Mouse (Mus musculus) stomach, embryonic 14.5 days (tissue): Measurements from ENCODE around the gene Hnrnpf. TPM values are rescaled to one million over a fixed set of nuclear protein-coding genes. Genes with fewer than 3 reads are reported as not detected.

Experiments
- ATAC-seq: fragments of 200-750 bp; cut with Nextera tagmentation; 2 replicates; pipeline ENCODE4 v1.8.0; 2017; ENCODE audit warnings: low read depth, moderate TSS enrichment; ENCODE audit not compliant: insufficient number of reproducible peaks, insufficient read depth, low FRiP score
- H3K27ac ChIP-seq: fragments of 300-500 bp; sonication (generic); 2 replicates; pipeline ENCODE4 v1.5.1; 2014; ENCODE audit warnings: mild to moderate bottlenecking, low read length, moderate library complexity, mixed read lengths
- H3K27me3 ChIP-seq: fragments of 300-500 bp; sonication (generic); 2 replicates; pipeline ENCODE4 v1.6.1; 2014; ENCODE audit warnings: low read length, control low read depth, mixed read lengths; ENCODE audit not compliant: control insufficient read depth, insufficient read depth
- H3K36me3 ChIP-seq: fragments of 300-500 bp; sonication (generic); 2 replicates; pipeline ENCODE4 v1.6.1; 2014; ENCODE audit warnings: mild to moderate bottlenecking, control low read depth, low read length, moderate library complexity, mixed read lengths; ENCODE audit not compliant: control insufficient read depth, insufficient read depth
- H3K4me1 ChIP-seq: fragments of 300-500 bp; sonication (generic); 2 replicates; pipeline ENCODE4 v1.6.1; 2014; ENCODE audit warnings: low read length, control low read depth, mixed read lengths; ENCODE audit not compliant: control insufficient read depth, insufficient read depth
- H3K4me2 ChIP-seq: fragments of 300-500 bp; sonication (generic); replicated peaks from 2 replicates; pipeline ENCODE4 v1.6.1; 2014; ENCODE audit warnings: low read depth, low read length, control low read depth
- H3K4me3 ChIP-seq: fragments of 300-500 bp; sonication (generic); 2 replicates; pipeline ENCODE4 v1.5.1; 2014; ENCODE audit warnings: low read depth, low read length, control low read depth
- H3K9ac ChIP-seq: fragments of 300-500 bp; sonication (generic); replicated peaks from 2 replicates; pipeline ENCODE4 v1.6.1; 2014; ENCODE audit warnings: low read depth, mild to moderate bottlenecking, control low read depth, low read length, moderate library complexity, mixed read lengths
- H3K9me3 ChIP-seq: fragments of 300-500 bp; sonication (generic); 2 replicates; pipeline ENCODE4 v1.6.1; 2016; ENCODE audit warnings: low read depth, low read length, control low read depth; ENCODE audit not compliant: control insufficient read depth
- WGBS: fragments of 180-500 bp; shearing (Covaris S2); extraction: QIAGEN DNeasy Blood & Tissue Kit; methylation state at CpG from one replicate; pipeline ENCODE4 v1.1.7; 2014; 5-methylcytosine and 5-hydroxymethylcytosine counted together
- polyA plus RNA-seq: library from polyadenylated mRNA; unstranded; fragments of >200 nt; fragmentation: Nextera tagmentation; extraction: Ambion mirVana; gene quantifications from 2 replicates; pipeline ENCODE4 v1.2.1, GENCODE M21; 2014

The Hnrnpf gene
- polyA plus RNA-seq, 1 experiment from 2014 or later = 685 TPM

DNA sequence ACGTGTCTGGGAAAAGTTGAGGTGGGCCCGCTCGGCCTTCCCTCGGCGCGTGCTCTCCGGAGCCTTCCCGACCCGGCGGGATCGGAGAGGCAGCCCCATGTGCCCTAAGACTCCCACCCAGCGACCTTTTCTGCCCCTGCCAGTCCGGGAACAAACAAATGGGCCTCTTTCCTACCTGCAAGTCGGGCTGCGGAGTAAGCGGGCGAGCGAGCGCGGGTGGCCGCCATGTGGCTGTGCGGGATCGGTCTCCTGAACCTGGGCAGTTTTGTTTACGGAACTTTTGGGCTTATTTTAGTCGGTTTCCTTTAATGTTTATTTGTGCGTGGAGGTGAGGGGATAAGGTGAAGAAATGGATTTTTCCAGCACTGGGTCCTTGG lies 7.8 kb downstream of the Hnrnpf start:
- no peaks in the 10 kb centered on the region for H3K9me3 ChIP-seq
- H3K27ac ChIP-seq = peak overlapping the region; percentile 99
- H3K9ac ChIP-seq = peak overlapping the region; percentile 99
- no peaks in the 10 kb centered on the region for H3K27me3 ChIP-seq
- no peaks in the 10 kb centered on the region for H3K36me3 ChIP-seq
- H3K4me3 ChIP-seq = peak overlapping the region; percentile 100
- under 1% methylated on average over 26 of the region's 26 CpGs for WGBS
- ATAC-seq = no peak
- peak overlapping the region; percentile 62 for H3K4me2 ChIP-seq
- H3K4me1 ChIP-seq = peaks cover 24% of the 10 kb centered on the region

DNA sequence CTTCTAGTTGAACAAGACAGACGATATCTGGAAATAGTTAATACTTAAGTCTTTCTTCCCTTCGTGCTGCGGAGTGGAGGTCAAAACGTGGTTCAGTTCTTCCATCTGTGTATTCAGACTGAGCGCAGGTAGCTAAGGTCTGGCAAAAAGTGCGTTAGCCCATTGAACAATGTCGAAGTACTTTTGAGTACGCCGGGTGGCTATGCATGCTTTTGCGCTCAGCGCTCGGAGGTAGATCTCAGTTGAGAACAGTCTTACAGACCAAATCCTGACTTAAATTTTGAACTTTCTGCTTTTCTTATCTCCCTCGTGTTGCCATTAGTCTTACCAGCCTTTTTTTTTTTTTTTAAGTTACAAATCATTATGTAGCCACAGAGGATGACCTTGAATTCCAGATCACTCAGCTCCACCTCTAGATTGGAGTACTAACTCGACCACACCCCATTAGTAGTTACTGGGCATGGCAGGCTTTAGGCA lies 8.3 kb downstream of the Hnrnpf start:
- H3K27ac ChIP-seq = peak overlapping the region; percentile 99; the same call in 1 of the 2 replicates

GRCm38 (mm10) chr6:117910120-117910661 lies 10.1 kb downstream of the Hnrnpf start:
- Histone ChIP-seq H3K9me3 (no peaks in the 10 kb centered on the region), H3K4me1 (peaks cover 28% of the 10 kb centered on the region), H3K9ac (no peak overlapping the region), H3K27me3 (no peaks in the 10 kb centered on the region), H3K4me3 (no peak overlapping the region), H3K36me3 (no peaks in the 10 kb centered on the region), H3K4me2 (peak overlapping the region; percentile 62), H3K27ac (no peak overlapping the region)
- no peak for ATAC-seq
- WGBS = 77% methylated on average over 6 of the region's 6 CpGs

More for the DNA sequence above, 8.3 kb downstream of the Hnrnpf start:
- H3K27me3 ChIP-seq = no peaks in the 10 kb centered on the region
- peak overlapping the region; percentile 99 for H3K9ac ChIP-seq
- no peak for ATAC-seq
- peak overlapping the region; percentile 62 for H3K4me2 ChIP-seq
- H3K4me3 ChIP-seq = peak overlapping the region; percentile 100
- H3K4me1 ChIP-seq = peaks cover 25% of the 10 kb centered on the region
- WGBS = under 1% methylated on average over 14 of the region's 14 CpGs
- H3K9me3 ChIP-seq = no peaks in the 10 kb centered on the region
- no peaks in the 10 kb centered on the region for H3K36me3 ChIP-seq

- H3K36me3 ChIP-seq = no peaks in the 10 kb centered on the region; the same call in 1 of the 2 replicates
- no peaks in the 10 kb centered on the region for H3K9me3 ChIP-seq
Measured at GRCm38 (mm10) chr6:117914541-117914940, 14.4 kb downstream of the Hnrnpf start.

DNA sequence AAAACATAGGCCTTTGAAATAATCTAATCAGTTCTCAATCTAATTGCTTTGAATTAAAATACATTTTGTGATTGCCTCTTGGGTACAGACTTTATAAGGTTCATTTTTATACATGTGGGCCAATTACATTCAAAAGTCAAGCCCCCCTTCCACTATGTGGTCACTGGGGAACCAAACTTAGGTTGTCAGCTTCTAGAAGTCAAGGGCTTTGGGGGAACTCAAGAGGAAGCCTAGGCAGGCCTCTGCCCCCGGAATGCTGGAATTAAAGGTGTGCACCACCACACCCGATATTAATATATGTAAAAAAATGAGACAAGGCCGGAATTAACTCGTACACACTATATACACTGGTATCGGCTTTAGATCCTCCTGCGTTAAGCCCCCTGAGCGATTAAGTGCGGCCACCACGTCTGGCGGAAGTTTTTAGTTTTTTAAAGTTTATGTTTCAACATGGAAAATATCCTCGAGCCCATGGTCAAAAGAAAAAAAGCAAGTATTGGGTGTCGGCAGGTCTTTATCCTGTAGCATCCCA lies 16.1 kb downstream of the Hnrnpf start:
- H3K4me1 ChIP-seq = peaks cover 24% of the 10 kb centered on the region

More at GRCm38 (mm10) chr6:117914541-117914940, 14.4 kb downstream of the Hnrnpf start:
- no peak for ATAC-seq
- Histone ChIP-seq H3K4me1 (peaks cover 34% of the 10 kb centered on the region), H3K27me3 (no peaks in the 10 kb centered on the region), H3K4me2 (no peak overlapping the region), H3K9ac (no peak overlapping the region), H3K4me3 (no peak overlapping the region), H3K27ac (no peak overlapping the region)

GRCm38 (mm10) chr6:117916737-117917426 lies 16.8 kb downstream of the Hnrnpf start:
- H3K4me2 ChIP-seq = peak overlapping the region; percentile 96
- H3K4me1 ChIP-seq = peaks cover 24% of the 10 kb centered on the region
- whole genome bisulfite sequencing = under 1% methylated on average over 62 of the region's 62 CpGs

More for the DNA sequence above, 16.1 kb downstream of the Hnrnpf start:
- Histone ChIP-seq H3K27me3 (no peaks in the 10 kb centered on the region), H3K9me3 (no peaks in the 10 kb centered on the region), H3K4me2 (peak overlapping the region; percentile 96), H3K4me3 (peak overlapping the region; percentile 70), H3K9ac (peak overlapping the region; percentile 82), H3K36me3 (peaks cover 2% of the 10 kb centered on the region; the same call in 1 of the 2 replicates), H3K27ac (peak overlapping the region; percentile 98)
- WGBS = 2% methylated on average over 12 of the region's 12 CpGs
- ATAC-seq = no peak

DNA sequence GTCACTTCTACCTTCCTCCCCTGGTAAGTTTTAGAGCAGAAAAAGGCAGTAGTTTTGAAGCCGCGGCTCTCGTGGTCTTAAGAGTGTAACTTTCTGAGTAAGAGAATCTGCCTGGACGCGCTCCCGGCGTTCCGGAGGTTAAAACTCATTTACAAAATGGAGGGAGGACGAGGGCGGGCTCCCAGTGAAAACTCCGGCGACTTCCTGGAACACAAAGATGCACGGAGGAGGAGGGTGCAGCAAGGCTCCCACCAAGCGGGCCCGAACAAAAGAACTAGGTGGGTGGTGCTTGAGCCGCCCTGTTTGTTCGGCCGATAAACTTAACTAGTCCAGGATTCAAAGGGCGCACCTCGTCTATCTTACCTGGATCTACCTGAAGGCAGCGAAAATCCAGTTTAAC lies 17.5 kb downstream of the Hnrnpf start:
- Histone ChIP-seq H3K27ac (peak overlapping the region; percentile 98), H3K4me3 (peak overlapping the region; percentile 70), H3K27me3 (no peaks in the 10 kb centered on the region), H3K9ac (peak overlapping the region; percentile 82), H3K4me2 (peak overlapping the region; percentile 96), H3K36me3 (peaks cover 9% of the 10 kb centered on the region; the same call in 1 of the 2 replicates), H3K9me3 (no peaks in the 10 kb centered on the region), H3K4me1 (peaks cover 24% of the 10 kb centered on the region)
- ATAC-seq = peak; percentile 79
- under 1% methylated on average over 21 of the region's 21 CpGs for WGBS

More at GRCm38 (mm10) chr6:117916737-117917426, 16.8 kb downstream of the Hnrnpf start:
- Histone ChIP-seq H3K27ac (peak overlapping the region; percentile 98), H3K27me3 (no peaks in the 10 kb centered on the region), H3K36me3 (peaks cover 5% of the 10 kb centered on the region; the same call in 1 of the 2 replicates), H3K4me3 (peak overlapping the region; percentile 70), H3K9me3 (no peaks in the 10 kb centered on the region), H3K9ac (peak overlapping the region; percentile 82)
- ATAC-seq = peak; percentile 94

- peaks cover 11% of the 10 kb centered on the region; the same call in 1 of the 2 replicates for H3K36me3 ChIP-seq
- peak overlapping the region; percentile 82 for H3K9ac ChIP-seq
- no peak for ATAC-seq
- peak overlapping the region; percentile 98 for H3K27ac ChIP-seq
- H3K27me3 ChIP-seq = no peaks in the 10 kb centered on the region
- H3K4me2 ChIP-seq = peak overlapping the region; percentile 96
- no peaks in the 10 kb centered on the region for H3K9me3 ChIP-seq
- WGBS = 16% methylated on average over 5 of the region's 5 CpGs
- peak overlapping the region; percentile 70 for H3K4me3 ChIP-seq
- peaks cover 24% of the 10 kb centered on the region for H3K4me1 ChIP-seq
Measured at GRCm38 (mm10) chr6:117918043-117918442, 17.9 kb downstream of the Hnrnpf start.
